Mouse (Mus musculus): Measurements from ENCODE around the gene Heatr9.

DNA sequence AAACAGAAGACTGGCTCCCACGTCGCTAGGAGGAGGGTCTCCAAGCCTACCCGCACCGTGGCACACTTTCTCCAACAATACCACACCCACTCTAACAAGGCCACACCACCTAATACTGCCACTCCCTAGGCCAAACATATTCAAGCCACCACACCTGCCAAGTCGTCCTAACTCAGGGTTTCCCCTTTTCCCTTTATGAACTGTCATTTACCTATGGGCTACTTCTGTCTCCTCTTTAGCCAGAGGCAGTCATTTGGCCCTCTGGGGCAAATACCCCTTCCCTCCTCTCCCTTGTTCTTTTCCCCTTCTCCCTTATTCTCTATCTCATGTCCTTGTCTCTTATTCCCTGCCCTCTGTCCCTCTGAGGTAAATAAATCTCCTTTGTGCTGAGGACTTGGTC lies 29.7 kb upstream of the Heatr9 start:
- no peak for TF ChIP-seq CTCF (IDR thresholded peaks at IDR 0.05; ENCODE audit: low read depth, low read length)
- no peak for TF ChIP-seq EP300 (IDR thresholded peaks at IDR 0.05; ENCODE audit: insufficient read depth, low read depth, low read length)
